Mouse (Mus musculus): ENCODE measurements around the gene A830031A19Rik. TPM values are rescaled to one million over a fixed set of nuclear protein-coding genes. Genes with fewer than 3 reads are reported as not detected.

A830031A19Rik gene
- polyA plus RNA-seq, 1 experiment, result not detected

GRCm38 (mm10) chr11:24049226-24050031 is 25.4 kb downstream of the A830031A19Rik start:
- Histone ChIP-seq H3K36me3 (ENCODE audit: control insufficient read depth, insufficient read depth, low read length) (no peaks in the 10 kb centered on the region), H3K4me1 (ENCODE audit: control insufficient read depth, insufficient read depth, insufficient read length, low read length) (no peaks in the 10 kb centered on the region), H3K27ac (ENCODE audit: insufficient read depth, low read depth, low read length) (no peak overlapping the region), H3K27me3 (ENCODE audit: control insufficient read depth, insufficient read depth, low read length) (no peaks in the 10 kb centered on the region), H3K4me3 (ENCODE audit: low read depth, low read length) (peak overlapping the region; percentile 51)
- 6% methylated on average over 28 of the region's 28 CpGs for WGBS
- TF ChIP-seq POLR2A (IDR thresholded peaks at IDR 0.05; ENCODE audit: low read depth, low read length), result no peak
- TF ChIP-seq CTCF (IDR thresholded peaks at IDR 0.05; ENCODE audit: extremely low read depth, insufficient read length, insufficient replicate concordance, low read depth, low read length), result peak; percentile 90

- Histone ChIP-seq H3K27me3 (ENCODE audit: control insufficient read depth, insufficient read depth, low read length) (no peaks in the 10 kb centered on the region), H3K4me1 (ENCODE audit: control insufficient read depth, insufficient read depth, insufficient read length, low read length) (no peaks in the 10 kb centered on the region), H3K36me3 (ENCODE audit: control insufficient read depth, insufficient read depth, low read length) (no peaks in the 10 kb centered on the region), H3K4me3 (ENCODE audit: low read depth, low read length) (no peak overlapping the region), H3K27ac (ENCODE audit: insufficient read depth, low read depth, low read length) (no peak overlapping the region)
- no peak for TF ChIP-seq POLR2A (IDR thresholded peaks at IDR 0.05; ENCODE audit: low read depth, low read length)
- TF ChIP-seq CTCF (IDR thresholded peaks at IDR 0.05; ENCODE audit: extremely low read depth, insufficient read length, insufficient replicate concordance, low read depth, low read length), result no peak
- 72% methylated on average over 6 of the region's 6 CpGs for WGBS
Measured at GRCm38 (mm10) chr11:24044025-24044424, 30.8 kb downstream of the A830031A19Rik start.

- no peaks in the 10 kb centered on the region for H3K4me1 ChIP-seq (ENCODE audit: control insufficient read depth, insufficient read depth, insufficient read length, low read length)
- TF ChIP-seq POLR2A (IDR thresholded peaks at IDR 0.05; ENCODE audit: low read depth, low read length) (no peak), CTCF (IDR thresholded peaks at IDR 0.05; ENCODE audit: extremely low read depth, insufficient read length, insufficient replicate concordance, low read depth, low read length) (no peak)
- no peak overlapping the region for H3K27ac ChIP-seq (ENCODE audit: insufficient read depth, low read depth, low read length)
- no peaks in the 10 kb centered on the region for H3K27me3 ChIP-seq (ENCODE audit: control insufficient read depth, insufficient read depth, low read length)
- WGBS, result 64% methylated on average over 1 of the region's 1 CpGs
- H3K4me3 ChIP-seq (ENCODE audit: low read depth, low read length), result no peak overlapping the region
- no peaks in the 10 kb centered on the region for H3K36me3 ChIP-seq (ENCODE audit: control insufficient read depth, insufficient read depth, low read length)
Measured at GRCm38 (mm10) chr11:24020760-24021159, 54.1 kb downstream of the A830031A19Rik start.

- H3K27ac ChIP-seq (ENCODE audit: insufficient read depth, low read depth, low read length), result no peak overlapping the region
- no peaks in the 10 kb centered on the region for H3K4me1 ChIP-seq (ENCODE audit: control insufficient read depth, insufficient read depth, insufficient read length, low read length)
- no peaks in the 10 kb centered on the region for H3K36me3 ChIP-seq (ENCODE audit: control insufficient read depth, insufficient read depth, low read length)
- TF ChIP-seq POLR2A (IDR thresholded peaks at IDR 0.05; ENCODE audit: low read depth, low read length), result no peak
- TF ChIP-seq CTCF (IDR thresholded peaks at IDR 0.05; ENCODE audit: extremely low read depth, insufficient read length, insufficient replicate concordance, low read depth, low read length), result no peak
- no peak overlapping the region for H3K4me3 ChIP-seq (ENCODE audit: low read depth, low read length)
- 64% methylated on average over 2 of the region's 2 CpGs for WGBS
- H3K27me3 ChIP-seq (ENCODE audit: control insufficient read depth, insufficient read depth, low read length), result no peaks in the 10 kb centered on the region
Measured at GRCm38 (mm10) chr11:24018783-24019182, 56.1 kb downstream of the A830031A19Rik start.

GRCm38 (mm10) chr11:24016647-24017179 is 58.1 kb downstream of the A830031A19Rik start:
- no peaks in the 10 kb centered on the region for H3K27me3 ChIP-seq (ENCODE audit: control insufficient read depth, insufficient read depth, low read length)
- no peaks in the 10 kb centered on the region for H3K4me1 ChIP-seq (ENCODE audit: control insufficient read depth, insufficient read depth, insufficient read length, low read length)
- no peak for TF ChIP-seq POLR2A (IDR thresholded peaks at IDR 0.05; ENCODE audit: low read depth, low read length)
- TF ChIP-seq CTCF (IDR thresholded peaks at IDR 0.05; ENCODE audit: extremely low read depth, insufficient read length, insufficient replicate concordance, low read depth, low read length), result no peak
- no peaks in the 10 kb centered on the region for H3K36me3 ChIP-seq (ENCODE audit: control insufficient read depth, insufficient read depth, low read length)
- WGBS, result 32% methylated on average over 2 of the region's 2 CpGs
- H3K4me3 ChIP-seq (ENCODE audit: low read depth, low read length), result no peak overlapping the region
- H3K27ac ChIP-seq (ENCODE audit: insufficient read depth, low read depth, low read length), result no peak overlapping the region

- TF ChIP-seq CTCF (IDR thresholded peaks at IDR 0.05; ENCODE audit: extremely low read depth, insufficient read length, insufficient replicate concordance, low read depth, low read length) (no peak), POLR2A (IDR thresholded peaks at IDR 0.05; ENCODE audit: low read depth, low read length) (no peak)
- WGBS, result 83% methylated on average over 3 of the region's 3 CpGs
- Histone ChIP-seq H3K4me1 (ENCODE audit: control insufficient read depth, insufficient read depth, insufficient read length, low read length) (no peaks in the 10 kb centered on the region), H3K27me3 (ENCODE audit: control insufficient read depth, insufficient read depth, low read length) (no peaks in the 10 kb centered on the region), H3K4me3 (ENCODE audit: low read depth, low read length) (no peak overlapping the region), H3K36me3 (ENCODE audit: control insufficient read depth, insufficient read depth, low read length) (no peaks in the 10 kb centered on the region), H3K27ac (ENCODE audit: insufficient read depth, low read depth, low read length) (no peak overlapping the region)
Measured at GRCm38 (mm10) chr11:24016049-24016448, 58.8 kb downstream of the A830031A19Rik start.

GRCm38 (mm10) chr11:24014642-24015041 is 60.2 kb downstream of the A830031A19Rik start:
- Histone ChIP-seq H3K4me3 (ENCODE audit: low read depth, low read length) (no peak overlapping the region), H3K4me1 (ENCODE audit: control insufficient read depth, insufficient read depth, insufficient read length, low read length) (no peaks in the 10 kb centered on the region), H3K27ac (ENCODE audit: insufficient read depth, low read depth, low read length) (no peak overlapping the region), H3K36me3 (ENCODE audit: control insufficient read depth, insufficient read depth, low read length) (no peaks in the 10 kb centered on the region), H3K27me3 (ENCODE audit: control insufficient read depth, insufficient read depth, low read length) (no peaks in the 10 kb centered on the region)
- 79% methylated on average over 5 of the region's 5 CpGs for WGBS
- TF ChIP-seq CTCF (IDR thresholded peaks at IDR 0.05; ENCODE audit: extremely low read depth, insufficient read length, insufficient replicate concordance, low read depth, low read length), result no peak
- TF ChIP-seq POLR2A (IDR thresholded peaks at IDR 0.05; ENCODE audit: low read depth, low read length), result no peak
